Mouse (Mus musculus) spleen, adult 2 months (tissue): ENCODE results near the gene Magi1.

Experiments
- CTCF ChIP-seq: fragments of 200-500 bp; IDR thresholded peaks from 2 replicates; pipeline ENCODE4 v1.5.1; 2011; ENCODE audit warnings: mild to moderate bottlenecking, inconsistent platforms; ENCODE audit not compliant: insufficient read depth, insufficient read length, insufficient replicate concordance; ENCODE audit errors: extremely low read depth
- POLR2A ChIP-seq: fragments of 200-500 bp; IDR thresholded peaks from 2 replicates; pipeline ENCODE4 v1.6.1; 2011; ENCODE audit warnings: low read depth, low read length, inconsistent platforms

- TF ChIP-seq CTCF = no peak
- TF ChIP-seq POLR2A = no peak
These were observed 626.3 kb downstream of the Magi1 start for GRCm38 (mm10) chr6:93657187-93657974.
